Mouse (Mus musculus): ENCODE measurements around the gene Rmdn2.
A peak's percentile ranks its signal among the peaks of the same experiment; 100 is the strongest.

The Rmdn2 gene

DNA sequence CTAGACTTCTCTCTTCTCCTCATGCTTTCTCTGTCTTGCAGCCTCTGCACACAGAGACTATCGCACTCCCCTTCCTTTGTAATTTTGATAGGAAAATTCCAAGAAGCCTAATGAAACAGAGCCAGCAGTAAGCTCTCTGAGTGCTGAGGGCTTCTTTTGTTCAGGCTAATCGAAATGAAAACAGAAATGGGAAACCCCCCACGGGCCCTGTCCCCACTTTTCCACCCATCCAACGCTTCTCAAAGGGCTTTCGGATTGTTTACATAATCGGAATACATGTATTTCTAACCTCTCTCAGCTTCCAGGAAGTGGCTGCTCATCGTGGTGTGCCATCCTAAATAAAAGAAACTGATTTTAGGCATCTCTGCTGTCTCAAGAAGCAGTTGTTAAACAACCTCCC, 96.5 kb downstream of the Rmdn2 start:
- no peak for DNase-seq

DNA sequence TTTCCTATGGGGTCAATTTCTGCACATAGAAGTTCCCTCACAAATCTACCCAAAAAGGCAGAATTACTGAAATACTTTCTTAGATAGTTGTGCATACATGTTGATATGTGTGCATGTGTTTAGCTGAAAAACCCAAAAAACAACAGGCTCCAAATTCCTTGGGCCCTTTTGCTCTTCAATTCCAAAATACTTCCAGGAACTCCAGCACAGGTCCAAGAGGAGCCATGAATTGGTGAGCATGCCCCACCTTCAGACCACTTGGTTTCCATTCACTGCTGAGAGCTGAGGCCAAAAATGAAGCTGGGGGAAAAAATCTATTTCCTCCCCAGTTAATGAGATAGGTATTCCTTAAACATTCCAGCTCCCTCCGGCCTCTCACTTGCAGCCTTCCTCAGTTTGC, 98.1 kb downstream of the Rmdn2 start:
- DNase-seq, result no peak

DNA sequence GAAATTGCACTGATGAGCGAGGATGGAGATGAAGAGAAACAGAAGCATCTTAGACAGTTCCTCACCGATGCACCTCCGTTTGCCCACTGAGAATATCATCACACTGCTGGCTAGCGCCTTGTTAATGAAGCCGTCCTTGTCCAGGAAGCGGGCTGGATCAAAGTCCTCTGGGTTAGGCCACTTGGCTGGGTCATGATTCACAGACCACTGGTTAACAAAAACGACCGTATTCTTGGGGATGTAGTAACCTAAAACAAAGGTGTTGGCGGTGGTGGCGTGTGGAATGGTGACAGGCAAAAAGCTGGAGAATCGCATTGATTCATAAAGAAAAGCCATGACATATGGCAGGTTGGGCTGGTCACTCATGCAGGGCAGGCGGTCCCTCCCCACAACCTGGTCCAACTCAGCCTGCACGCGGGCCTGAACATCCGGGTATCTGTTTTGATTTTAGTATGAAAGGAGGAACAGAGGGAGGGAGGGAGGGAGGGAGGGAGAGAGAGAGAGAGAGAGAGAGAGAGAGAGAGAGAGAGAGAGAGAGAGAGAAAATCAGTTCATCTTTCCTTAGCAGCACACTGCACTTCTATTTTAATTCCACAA, 98.7 kb downstream of the Rmdn2 start:
- DNase-seq, result no peak

DNA sequence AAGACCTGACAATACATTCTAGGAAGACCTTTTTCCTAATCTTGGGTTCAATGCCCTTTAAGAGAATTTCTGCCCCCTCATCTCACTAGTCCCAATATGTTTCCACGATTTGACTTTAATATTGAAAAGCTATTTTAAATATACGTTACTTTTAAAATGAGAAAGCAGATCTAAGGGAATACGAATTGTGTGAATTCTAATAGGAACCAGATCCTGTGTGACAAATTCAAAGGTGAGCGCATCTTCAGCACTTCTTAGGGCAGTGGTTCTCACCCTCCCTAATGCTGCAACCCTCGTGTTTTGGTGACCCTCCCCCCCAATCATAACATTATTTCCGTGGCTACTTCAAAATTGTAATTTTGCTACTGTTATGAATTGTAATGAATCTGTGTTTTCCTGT, 100.3 kb downstream of the Rmdn2 start:
- no peak for DNase-seq

DNA sequence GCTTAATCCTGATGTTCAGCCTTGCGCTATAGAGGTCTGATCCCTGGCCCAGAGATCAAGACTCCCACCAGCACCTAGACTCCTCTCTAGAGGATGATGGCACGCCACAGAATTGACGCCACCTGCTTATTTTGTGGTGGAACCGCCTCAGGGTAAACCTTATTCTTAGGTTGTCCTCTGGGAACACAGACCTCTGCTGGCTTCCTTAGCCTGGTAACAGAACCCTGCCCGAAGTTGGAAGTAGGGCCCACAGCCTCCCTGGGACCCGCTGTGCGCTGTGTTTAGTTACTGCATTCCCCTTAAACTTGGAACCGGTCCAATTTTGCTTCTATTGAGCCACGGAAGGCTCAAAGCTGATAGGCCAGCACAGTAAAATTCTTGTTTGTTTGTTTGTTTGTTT, 100.9 kb downstream of the Rmdn2 start:
- no peak for DNase-seq

DNA sequence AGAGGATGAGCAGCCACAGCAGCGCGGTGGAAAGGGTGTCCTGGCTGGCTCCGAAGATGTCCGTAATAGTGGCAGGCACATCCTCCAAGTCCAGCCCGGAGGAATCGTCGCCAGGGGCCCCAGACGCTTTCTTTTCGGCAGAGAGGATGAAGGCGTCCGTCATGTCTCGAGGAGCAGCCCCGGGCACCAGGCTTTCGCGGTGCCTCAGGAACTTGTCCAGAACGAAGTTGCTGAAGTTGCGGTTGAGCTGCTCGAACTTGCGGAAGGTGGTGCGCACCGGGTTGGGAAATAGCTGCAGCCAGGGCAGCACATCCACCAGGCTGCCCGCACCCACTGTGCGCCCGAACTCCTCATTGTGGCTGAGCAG, 101.6 kb downstream of the Rmdn2 start:
- no peak for DNase-seq

DNA sequence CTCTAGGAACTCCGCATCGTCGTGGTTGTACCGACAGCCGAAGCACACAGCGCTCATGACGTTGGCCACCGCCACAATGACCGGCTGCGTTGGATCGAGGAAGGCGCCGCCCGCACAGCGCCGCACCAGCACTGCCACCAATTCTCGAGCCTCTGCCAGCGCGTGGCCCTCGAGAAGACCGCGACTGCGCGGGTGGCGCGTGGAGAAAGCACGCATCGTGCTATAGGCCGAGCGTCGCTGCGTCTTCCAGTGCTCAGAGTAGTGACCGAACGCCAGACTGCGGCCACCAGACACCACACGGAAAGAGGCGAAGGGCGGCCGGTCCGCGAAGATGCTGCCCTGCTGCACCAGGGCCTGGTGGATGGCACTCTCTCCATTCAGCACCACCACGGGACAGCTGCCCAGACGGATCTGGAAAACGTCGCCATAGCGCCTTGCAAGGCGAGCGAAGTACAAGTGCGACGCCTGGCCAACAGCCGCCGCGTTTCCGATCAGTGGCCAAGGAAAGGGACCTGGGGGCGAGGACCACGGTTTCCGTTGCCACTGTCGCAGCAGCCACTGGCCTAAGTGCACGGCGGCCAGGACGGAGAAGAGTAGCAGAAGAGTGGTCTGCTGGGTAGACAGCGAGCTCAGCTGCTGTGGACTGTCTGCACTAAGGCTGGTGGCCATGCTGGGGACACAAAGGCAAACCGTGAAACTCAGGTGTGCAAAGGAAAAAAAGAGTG, 102.1 kb downstream of the Rmdn2 start:
- peak in 1 of 2 experiments; percentile 31 for DNase-seq

DNA sequence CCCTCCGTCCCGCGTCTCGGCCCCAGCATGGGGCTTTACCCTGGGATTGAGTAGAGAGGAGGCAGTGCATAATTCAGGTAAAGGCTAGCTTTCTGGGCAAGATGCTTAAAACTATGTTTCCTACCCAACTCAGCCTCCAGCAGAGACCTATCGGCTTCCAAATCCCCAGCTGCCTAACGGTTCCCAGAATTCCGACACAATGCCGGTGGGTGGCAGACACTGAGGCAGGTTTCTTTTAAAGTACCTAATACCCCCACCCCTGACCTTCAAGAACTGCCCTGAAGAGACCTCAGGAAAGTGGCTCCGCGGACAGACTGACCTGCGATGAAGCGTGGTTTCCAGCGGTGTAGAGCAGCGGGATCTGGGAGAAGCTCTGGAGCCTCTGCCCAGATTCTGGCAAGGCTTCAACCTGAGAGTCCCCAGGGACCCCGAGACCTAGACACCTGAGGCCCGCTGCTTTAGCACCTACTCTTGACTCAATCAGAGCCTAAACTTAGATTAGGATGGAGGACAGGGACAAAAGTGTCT, 102.8 kb downstream of the Rmdn2 start:
- no peak for DNase-seq

DNA sequence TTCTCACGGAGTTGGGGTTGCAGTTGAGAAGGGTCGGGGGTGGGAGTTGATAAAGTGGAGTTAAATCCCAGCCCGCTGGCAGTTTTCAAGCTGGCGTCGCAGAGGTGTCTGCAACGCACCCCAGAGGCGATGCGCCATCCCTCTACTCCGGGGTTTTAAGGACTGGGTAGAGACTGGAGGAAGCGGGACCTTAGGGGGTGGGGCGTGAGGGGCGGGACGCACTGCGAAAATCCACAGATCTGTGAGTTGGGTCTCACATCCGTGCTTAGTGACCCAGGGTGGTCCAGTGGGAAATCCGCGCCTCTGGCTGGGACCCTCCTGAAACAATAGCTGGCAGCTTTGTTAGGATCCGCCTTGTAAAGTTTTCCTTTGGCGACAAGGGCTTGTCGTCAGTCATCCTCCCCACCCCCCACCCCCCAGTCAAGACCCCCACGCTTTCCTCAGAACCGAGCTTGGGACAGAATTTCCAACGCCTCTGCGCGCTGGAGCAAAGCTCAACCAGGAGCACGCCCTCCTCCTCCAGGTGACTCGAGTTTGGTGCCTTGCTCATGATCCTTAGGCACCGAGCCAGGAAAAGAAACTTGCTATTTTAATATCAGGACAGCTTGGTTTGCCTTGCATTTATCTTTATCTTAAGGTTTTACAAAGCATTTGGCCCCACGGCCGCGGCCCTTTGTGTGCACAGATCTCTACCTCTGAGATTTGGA, 103.4 kb downstream of the Rmdn2 start, which contains the start of gene Cyp1b1:
Gene Cyp1b1, minus strand, starts transcription at position 131 of the 707 bp plus-strand sequence.
- DNase-seq, result peak in 1 of 2 experiments; percentile 21

DNA sequence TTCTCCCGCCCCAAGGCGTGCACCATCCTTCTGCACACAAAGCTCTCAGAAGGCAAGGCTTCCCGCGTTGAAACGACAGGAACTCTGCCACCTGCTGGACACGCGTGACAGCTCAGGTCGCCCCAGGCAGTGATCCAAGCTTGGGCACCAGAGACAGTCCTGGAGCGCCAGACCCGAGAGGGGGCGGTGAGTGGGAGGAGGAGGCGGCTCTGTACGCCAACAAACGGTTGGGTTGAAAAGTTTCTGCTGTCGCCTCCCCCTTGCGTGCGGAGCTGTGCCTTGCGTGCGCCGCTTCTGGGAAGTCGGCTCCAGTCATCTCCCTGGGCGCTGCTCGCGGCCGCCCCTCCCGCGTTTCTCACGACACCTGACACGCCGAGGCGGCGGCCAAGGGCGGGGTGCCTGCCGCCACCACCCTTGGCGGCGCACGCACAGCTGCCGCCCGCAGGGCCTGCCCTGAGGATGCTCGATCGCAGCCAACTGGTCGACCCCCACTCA, 104.0 kb downstream of the Rmdn2 start:
- peak; percentile 91 to 92 for DNase-seq

DNA sequence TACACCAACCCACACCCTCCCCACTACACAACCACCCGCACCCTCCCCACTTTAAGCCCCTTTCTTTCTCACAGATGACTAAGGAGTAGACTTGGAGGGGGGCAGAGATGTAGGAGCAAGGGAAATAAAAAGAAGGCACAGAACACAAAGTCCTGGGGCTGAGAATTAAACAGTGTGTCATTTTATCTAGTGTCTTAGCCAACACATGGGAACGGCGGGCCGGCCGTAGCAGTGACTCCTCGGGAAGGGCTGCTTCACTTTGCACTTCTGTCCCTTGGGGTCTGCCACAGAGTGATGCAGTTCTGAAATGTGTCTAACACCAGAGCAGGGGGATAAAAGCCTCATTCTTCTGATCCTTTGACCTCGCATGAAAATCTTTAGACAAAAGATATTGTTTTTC, 109.0 kb downstream of the Rmdn2 start:
- no peak for DNase-seq

DNA sequence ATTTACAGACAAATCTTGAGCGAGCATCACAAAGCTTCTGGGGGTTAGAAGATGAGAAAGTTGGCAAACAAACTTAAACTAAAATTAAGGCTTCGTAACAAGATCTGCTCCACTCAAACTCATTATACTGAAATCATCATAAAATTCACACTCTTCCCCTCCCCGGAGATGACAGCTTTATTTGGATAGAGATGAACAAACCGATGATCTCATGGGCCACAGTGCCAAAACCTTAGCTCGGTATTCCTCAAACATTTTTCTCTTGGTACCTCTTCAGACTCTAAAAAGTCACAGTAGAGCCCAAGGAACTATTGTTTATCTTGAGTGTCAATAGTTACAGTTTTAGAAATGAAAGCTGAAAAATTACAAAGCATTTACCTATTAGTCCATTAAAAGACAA, 115.0 kb downstream of the Rmdn2 start:
- DNase-seq, result no peak

DNA sequence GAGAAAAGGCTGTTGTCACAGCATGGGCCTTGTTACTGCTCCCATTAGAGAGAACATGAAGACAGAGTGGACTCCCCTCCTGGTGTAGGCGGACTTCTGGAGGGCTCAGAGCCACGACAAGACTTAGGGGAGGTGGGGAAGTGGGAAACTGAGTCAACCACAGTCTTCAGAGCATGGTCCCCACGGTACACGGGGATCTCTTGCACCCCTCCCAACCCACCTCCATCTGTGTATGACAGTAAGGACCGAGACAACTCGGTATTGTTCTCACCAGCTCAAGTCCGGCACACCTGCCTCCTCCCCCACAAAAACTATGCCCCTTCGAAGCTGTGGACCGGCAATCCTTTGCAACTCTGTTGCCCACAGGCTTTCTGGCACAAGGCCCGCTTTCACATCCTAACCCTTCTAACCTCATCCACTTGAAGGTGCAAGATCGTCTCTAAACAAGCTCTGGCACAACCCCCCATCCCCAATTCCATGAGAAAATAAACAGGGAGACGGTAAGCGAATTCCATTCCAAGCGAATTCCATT, 116.5 kb downstream of the Rmdn2 start:
- peak in 1 of 2 experiments; percentile 29 for DNase-seq

DNA sequence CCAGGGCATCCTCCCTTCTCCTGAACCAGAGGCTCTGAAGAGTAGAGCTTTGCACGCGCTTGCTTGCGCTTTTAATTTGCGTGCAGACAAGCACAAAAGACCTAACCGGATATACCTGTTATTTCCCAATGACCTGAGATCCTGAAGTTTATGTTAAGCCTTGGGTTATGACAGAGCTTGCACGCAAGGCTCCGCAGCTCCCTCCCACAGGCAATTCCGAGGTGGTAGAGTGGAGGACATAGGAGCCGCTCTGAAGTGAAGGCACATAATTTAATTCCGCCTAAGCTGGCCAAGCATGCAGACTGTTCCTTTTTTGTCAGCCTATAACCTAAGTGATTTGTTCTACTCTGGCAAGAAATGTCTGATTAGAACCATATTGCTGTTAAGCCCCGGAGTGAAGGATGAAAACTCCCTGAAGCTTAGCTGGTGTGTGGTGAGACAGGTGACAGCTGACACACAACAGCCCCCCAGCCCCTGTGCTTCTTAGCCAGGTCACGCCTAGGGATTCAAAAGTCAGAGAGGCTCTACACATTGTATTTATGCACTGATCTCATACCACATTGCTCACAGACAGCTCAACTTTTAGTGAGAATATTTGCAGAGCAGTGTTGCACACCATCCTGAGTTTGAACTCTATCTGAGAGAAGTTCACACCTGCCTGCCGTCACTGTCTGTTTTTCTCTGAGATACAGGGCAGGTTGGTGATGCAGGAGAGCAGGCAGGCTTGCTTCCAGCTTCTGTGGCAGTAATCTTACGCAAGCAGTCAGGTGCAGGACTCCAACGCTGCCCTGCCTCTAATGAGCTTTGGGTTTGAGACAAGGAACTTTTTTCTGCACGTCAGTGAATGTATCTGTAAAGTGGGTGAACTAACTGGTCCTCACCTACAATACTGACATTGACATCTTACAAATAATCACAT, 117.2 kb downstream of the Rmdn2 start:
- DNase-seq, result peak in 1 of 2 experiments; percentile 38

DNA sequence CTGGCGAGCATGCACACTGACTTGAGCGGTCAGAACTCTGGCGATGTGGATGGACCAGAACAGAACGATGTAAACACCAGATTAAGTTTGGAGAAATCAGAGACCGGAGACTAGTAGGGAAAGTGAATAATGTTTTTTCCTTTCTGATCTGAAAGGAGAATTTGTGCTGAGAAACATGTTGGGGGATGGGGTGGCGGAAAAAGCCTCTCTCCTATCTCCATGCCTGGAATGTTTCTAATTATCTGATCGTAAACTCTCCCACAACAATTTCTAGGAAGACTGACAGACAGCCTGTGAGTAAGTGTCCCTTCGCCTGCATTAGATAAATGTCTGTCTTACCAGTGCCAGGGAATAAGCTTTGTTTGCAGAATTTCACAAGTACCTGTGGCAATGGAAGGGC, 119.3 kb downstream of the Rmdn2 start:
- DNase-seq, result no peak

DNA sequence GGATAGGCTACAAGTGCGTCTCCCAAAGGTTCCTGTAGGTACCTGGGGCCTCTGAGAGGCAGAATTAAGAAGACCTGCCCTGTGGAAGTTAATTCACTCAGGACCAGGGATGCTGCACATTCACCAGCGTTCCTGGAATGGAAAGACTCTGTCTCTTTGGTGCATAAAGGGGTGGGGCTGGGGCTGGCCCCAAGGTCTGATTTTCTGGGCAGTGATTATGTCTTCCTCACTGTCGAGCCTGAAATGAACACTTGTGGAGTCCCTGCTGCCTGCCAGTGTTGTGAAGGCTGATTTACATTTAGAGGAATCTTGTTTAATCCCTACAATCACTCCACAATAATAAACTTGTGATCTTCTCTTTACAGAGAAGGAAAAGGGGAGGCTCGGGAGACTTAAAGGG, 121.4 kb downstream of the Rmdn2 start:
- DNase-seq, result no peak

DNA sequence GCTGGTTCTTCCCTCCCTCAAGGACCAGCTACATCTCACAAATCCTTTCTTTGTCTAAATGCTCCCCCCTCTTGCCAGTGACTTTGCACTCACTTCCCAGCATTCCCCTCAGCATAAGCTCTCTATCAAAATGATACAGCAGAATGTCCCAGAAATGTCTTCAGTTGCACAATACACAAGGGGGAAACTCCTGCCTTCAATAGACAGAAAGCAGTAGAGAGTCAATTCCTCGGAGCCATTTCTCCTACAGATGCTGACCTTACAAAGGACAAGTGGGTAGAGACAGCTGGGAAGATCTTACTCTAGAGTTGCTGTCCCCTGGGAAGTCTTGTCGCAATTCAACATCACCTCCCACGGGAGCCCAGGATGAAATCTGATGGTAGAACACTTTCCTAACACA, 125.9 kb downstream of the Rmdn2 start:
- no peak for DNase-seq

DNA sequence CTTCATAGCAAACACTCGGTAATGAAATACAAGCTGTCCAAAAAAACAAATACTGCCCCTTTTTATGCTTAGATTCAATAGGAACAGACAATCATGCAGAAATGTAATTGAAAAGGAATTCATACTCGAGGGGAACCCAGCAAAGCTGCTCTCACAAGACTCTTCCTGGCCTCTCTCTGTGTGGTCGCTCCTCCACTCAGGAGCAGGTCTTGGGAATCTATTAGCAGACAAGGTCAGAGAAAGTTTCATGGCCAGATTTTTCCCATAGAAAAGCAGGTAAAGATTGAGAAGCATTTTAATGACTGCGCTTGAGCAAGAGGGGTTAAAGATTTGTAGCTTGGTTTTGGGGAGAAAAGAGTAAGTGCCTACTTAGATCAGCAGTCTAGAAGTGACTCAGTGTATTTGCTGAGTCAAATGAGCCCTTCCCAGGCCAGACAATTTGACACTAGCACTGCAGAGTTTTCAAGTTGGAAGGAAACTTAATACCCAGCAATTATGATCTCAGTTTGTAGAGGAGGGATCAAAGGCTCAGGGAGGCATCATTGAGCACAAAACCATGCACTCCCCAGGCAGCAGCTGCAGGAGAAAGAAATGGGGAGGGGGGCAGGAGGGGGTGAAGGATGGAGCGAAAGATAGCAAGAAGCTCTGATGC, 127.3 kb downstream of the Rmdn2 start:
- no peak for DNase-seq

DNA sequence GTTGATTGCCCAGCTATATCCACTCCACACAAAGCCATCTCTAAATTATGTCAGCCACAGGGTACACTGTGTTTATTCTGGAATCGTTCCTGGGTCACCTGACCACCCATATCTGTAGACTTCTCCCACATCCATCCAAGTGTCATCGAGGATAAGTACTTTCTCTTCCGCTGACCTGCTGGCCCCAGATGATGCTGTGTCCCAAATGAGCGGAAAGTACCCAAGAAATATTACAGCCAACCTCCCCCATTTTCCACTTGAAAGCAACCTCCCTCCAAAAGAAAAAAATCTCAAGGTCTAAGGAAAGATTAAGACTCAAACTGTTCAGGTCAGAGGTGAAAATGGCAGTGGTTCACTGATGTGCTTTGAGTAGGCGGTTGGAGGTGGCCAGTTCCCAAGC, 131.0 kb downstream of the Rmdn2 start:
- DNase-seq, result no peak

Data from lung, adult 18-20 months (tissue).